Mouse (Mus musculus) T-cell, adult 66 days (primary cell): ENCODE measurements around the gene Ifnl2. TPM values are rescaled to one million over a fixed set of nuclear protein-coding genes. Genes with fewer than 3 reads are reported as not detected.

Experiments used
- total RNA-seq, 2 experiments: library from RNA; stranded (reverse); gene quantifications; 3 replicates in 1 of 2; 4 replicates in 1 of 2; pipeline ENCODE4 v1.2.4; 2023

Gene Ifnl2
- not detected for total RNA-seq

GRCm38 (mm10) chr7:28510405-28510974, at the start of gene Ifnl2:
TSS of gene Ifnl2 (minus strand) at chr7:28510455.

GRCm38 (mm10) chr7:28547154-28547553, 36.9 kb upstream of the Ifnl2 start, which contains the start of gene Nccrp1:
TSS of gene Nccrp1 (minus strand) at chr7:28547254.

GRCm38 (mm10) chr7:28540526-28540925, 30.3 kb upstream of the Ifnl2 start, which contains the start of gene Sycn:
TSS of gene Sycn (plus strand) at chr7:28540885.

GRCm38 (mm10) chr7:28522536-28522935, 12.3 kb upstream of the Ifnl2 start, which contains the start of gene Ifnl3:
TSS of gene Ifnl3 (plus strand) at chr7:28522836.

Other genes with a start within 250 kb of the Ifnl2 start
- gene Eid2, start 242.6 kb downstream of the Ifnl2 start, total RNA-seq, result 10 to 100 TPM; 11.0 to 12.4 TPM
- gene Eid2b, start 232.7 kb downstream of the Ifnl2 start, total RNA-seq, result 1 to 10 TPM; 6.2 to 7.4 TPM
- not detected for gene Selenov, start 219.3 kb downstream of the Ifnl2 start, total RNA-seq
- not detected for gene Dll3, start 208.2 kb downstream of the Ifnl2 start, total RNA-seq
- 10 to 100 TPM; 34.1 to 40.1 TPM for gene Timm50, start 198.4 kb downstream of the Ifnl2 start, total RNA-seq
- 100 to 1,000 TPM; 169 to 174 TPM for gene Supt5, start 171.7 kb downstream of the Ifnl2 start, total RNA-seq
- 1,000 to 10,000 TPM; 5,462 to 5,531 TPM for gene Rps16, start 159.8 kb downstream of the Ifnl2 start, total RNA-seq
- gene Plekhg2, start 137.9 kb downstream of the Ifnl2 start, total RNA-seq, result 100 to 1,000 TPM; 182 to 187 TPM
- gene Zfp36, start 130.2 kb downstream of the Ifnl2 start, total RNA-seq, result 100 to 1,000 TPM; 193 to 206 TPM
- gene Med29, start 117.7 kb downstream of the Ifnl2 start, total RNA-seq, result 10 to 100 TPM; 16.1 to 20.7 TPM
- 100 to 1,000 TPM; 144 to 185 TPM for gene Paf1, start 117.5 kb downstream of the Ifnl2 start, total RNA-seq
- 100 to 1,000 TPM; 282 to 300 TPM for gene Gmfg, start 73.0 kb downstream of the Ifnl2 start, total RNA-seq
- 1 to 10 TPM; 4.3 to 5.1 TPM for gene Lrfn1, start 58.5 kb downstream of the Ifnl2 start, total RNA-seq
- not detected for gene Ifnl3, start 12.4 kb upstream of the Ifnl2 start, total RNA-seq
- not detected for gene Sycn, start 30.4 kb upstream of the Ifnl2 start, total RNA-seq
- not detected for gene Nccrp1, start 36.8 kb upstream of the Ifnl2 start, total RNA-seq
- gene Samd4b, start 87.7 kb upstream of the Ifnl2 start, total RNA-seq, result 10 to 100 TPM; 43.9 to 46.4 TPM
- gene Pak4, start 87.7 kb upstream of the Ifnl2 start, total RNA-seq, result 10 to 100 TPM in 1 of 2 experiments, 1 to 10 TPM in 1; 8.4 to 10.2 TPM
- not detected for gene Acp7, start 120.9 kb upstream of the Ifnl2 start, total RNA-seq
- gene Fbxo27, start 182.4 kb upstream of the Ifnl2 start, total RNA-seq, result 1 to 10 TPM; 2.2 to 6.5 TPM
- 10 to 100 TPM; 28.1 to 30.8 TPM for gene Fbxo17, start 206.3 kb upstream of the Ifnl2 start, total RNA-seq
- 10 to 100 TPM; 19.9 to 31.8 TPM for gene Mrps12, start 231.4 kb upstream of the Ifnl2 start, total RNA-seq
- 10 to 100 TPM; 16.8 to 22.5 TPM for gene Sars2, start 231.5 kb upstream of the Ifnl2 start, total RNA-seq
- gene Ccer2, start 245.7 kb upstream of the Ifnl2 start, total RNA-seq, result under 1 TPM in 1 of 2 experiments, not detected in 1; 0.56 TPM